Mouse (Mus musculus) brain, embryonic 14.5 days (tissue): ENCODE measurements around the gene Ccdc15.

ENCODE experiments used
- CTCF ChIP-seq: fragments of 200-500 bp; IDR thresholded peaks from 2 replicates; pipeline ENCODE4 v1.5.1; 2012; ENCODE audit warnings: inconsistent platforms, mild to moderate bottlenecking, moderate library complexity, borderline replicate concordance; ENCODE audit not compliant: insufficient read depth, insufficient read length; ENCODE audit errors: extremely low read depth
- POLR2A ChIP-seq: fragments of 200-500 bp; IDR thresholded peaks from 2 replicates; pipeline ENCODE4 v1.6.1; 2012; ENCODE audit warnings: mild to moderate bottlenecking, inconsistent platforms, borderline replicate concordance; ENCODE audit not compliant: poor library complexity, insufficient read depth, insufficient read length, severe bottlenecking; ENCODE audit errors: extremely low read depth

DNA sequence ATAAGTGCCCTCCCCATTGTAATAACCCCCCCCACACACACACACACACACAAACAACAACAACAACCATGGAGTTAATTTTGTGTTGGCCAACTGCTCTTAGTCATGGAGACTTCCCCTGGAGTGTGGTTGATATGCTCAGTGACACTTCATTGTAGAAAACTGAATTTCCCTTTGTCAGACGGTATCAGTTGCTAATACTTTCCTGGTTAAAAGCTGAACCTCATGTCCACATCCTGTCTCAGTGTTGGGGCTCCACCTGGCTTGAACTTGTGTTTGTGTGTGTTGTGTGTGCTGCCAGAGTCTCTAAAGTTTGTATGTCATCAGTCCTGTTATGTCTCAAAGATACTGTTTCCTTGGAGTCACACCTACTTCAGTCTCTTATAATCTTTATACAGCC is 6.3 kb upstream of the Ccdc15 start:
- TF ChIP-seq CTCF (no peak), POLR2A (no peak)
